Comparison of ENCODE assay signal across 12 mouse cellular contexts in the genomic region with DNA sequence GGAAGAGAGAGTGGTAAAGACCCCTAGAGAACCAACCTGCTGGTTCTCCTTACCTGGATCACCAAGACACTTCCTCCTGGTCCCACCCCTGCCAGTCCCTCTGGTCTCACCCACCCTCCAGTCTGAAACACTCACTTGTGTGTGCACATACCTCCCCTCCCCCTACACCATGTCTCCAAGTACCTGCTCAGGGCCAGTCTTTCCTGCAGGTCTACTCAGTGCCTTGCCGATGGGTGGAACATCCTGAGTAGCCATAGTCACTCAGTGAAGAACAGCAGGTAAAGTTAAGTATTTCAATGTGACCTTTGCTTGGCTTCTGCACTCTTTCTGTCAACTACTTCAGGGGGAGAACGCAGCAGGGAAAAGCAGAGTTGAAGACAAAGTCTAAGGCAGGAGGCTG.
"Had no signal": no experiment of that assay in that cellular context is flagged by ENCODE, and none has a peak within 500 bp of the region (broad histone marks: within the 10 kb centered on the region; RNA-seq: fewer than 3 reads in every experiment).

No protein-coding gene starts in this region.

- H3K9ac ChIP-seq: liver, embryonic 15.5 days; neural tube, embryonic 12.5 days had no signal

- DNase-seq: kidney, postnatal 10 days; kidney, postnatal 4 days; left cerebral cortex, postnatal 4 days; lung, adult 2 months; lung, postnatal 36 days; midbrain, embryonic 14.5 days had no signal

- H3K27me3 ChIP-seq: neural tube, embryonic 12.5 days had no signal

- H3K9me3 ChIP-seq: liver, embryonic 15.5 days; neural tube, embryonic 12.5 days had no signal

- H3K27ac ChIP-seq: layer of hippocampus, adult 2 months; liver, embryonic 15.5 days; neural tube, embryonic 12.5 days; stomach, postnatal 0 days had no signal

- H3K36me3 ChIP-seq: liver, embryonic 15.5 days; neural tube, embryonic 12.5 days had no signal

- ATAC-seq: lung, postnatal 0 days had no signal

- H3K4me3 ChIP-seq: layer of hippocampus, adult 2 months; liver, embryonic 15.5 days; neural tube, embryonic 12.5 days had no signal

- H3K4me2 ChIP-seq: liver, embryonic 11.5 days; liver, embryonic 15.5 days had no signal
